Mouse (Mus musculus) midbrain, embryonic 16.5 days (tissue): ENCODE measurements around the gene Pram1. TPM values are rescaled to one million over a fixed set of nuclear protein-coding genes. Genes with fewer than 3 reads are reported as not detected.

Experiments
- ATAC-seq: fragments of 200-750 bp; cut with Nextera tagmentation; 2 replicates; pipeline ENCODE4 v1.8.0; 2017; ENCODE audit warnings: moderate TSS enrichment
- H3K27ac ChIP-seq: fragments of 300-500 bp; sonication (generic); 2 replicates; pipeline ENCODE4 v1.5.1; 2014; ENCODE audit warnings: mild to moderate bottlenecking, low read length, mixed read lengths
- H3K27me3 ChIP-seq: fragments of 300-500 bp; sonication (generic); 2 replicates; pipeline ENCODE4 v1.6.1; 2014; ENCODE audit warnings: low read depth, low read length, mixed read lengths; ENCODE audit not compliant: control insufficient read depth, insufficient read depth
- H3K36me3 ChIP-seq: fragments of 300-500 bp; sonication (generic); 2 replicates; pipeline ENCODE4 v1.6.1; 2014; ENCODE audit warnings: mild to moderate bottlenecking, low read length, moderate library complexity, mixed read lengths; ENCODE audit not compliant: control insufficient read depth, insufficient read depth
- H3K4me1 ChIP-seq: fragments of 300-500 bp; sonication (generic); 2 replicates; pipeline ENCODE4 v1.6.1; 2014; ENCODE audit warnings: mild to moderate bottlenecking, low read length, mixed read lengths; ENCODE audit not compliant: control insufficient read depth, insufficient read depth
- H3K4me2 ChIP-seq: fragments of 300-500 bp; sonication (generic); 2 replicates; pipeline ENCODE4 v1.6.1; 2014; ENCODE audit warnings: mild to moderate bottlenecking, low read length, mixed read lengths
- H3K4me3 ChIP-seq: fragments of 300-500 bp; sonication (generic); 2 replicates; pipeline ENCODE4 v1.5.1; 2014; ENCODE audit warnings: low read depth, mild to moderate bottlenecking, low read length, moderate library complexity, mixed read lengths
- H3K9ac ChIP-seq: fragments of 300-500 bp; sonication (generic); 2 replicates; pipeline ENCODE4 v1.6.1; 2014; ENCODE audit warnings: low read depth, low read length, mixed read lengths
- H3K9me3 ChIP-seq: fragments of 300-500 bp; sonication (generic); replicated peaks from 2 replicates; pipeline ENCODE4 v1.6.1; 2014; ENCODE audit warnings: mild to moderate bottlenecking, low read length, mixed read lengths; ENCODE audit not compliant: control insufficient read depth, poor library complexity, severe bottlenecking
- WGBS: fragments of 180-500 bp; shearing (Covaris S2); extraction: QIAGEN DNeasy Blood & Tissue Kit; methylation state at CpG from one replicate; pipeline ENCODE4 v1.1.7; 2014; 5-methylcytosine and 5-hydroxymethylcytosine counted together
- polyA plus RNA-seq: library from polyadenylated mRNA; unstranded; fragments of >200 nt; fragmentation: Nextera tagmentation; extraction: Ambion mirVana; gene quantifications from 2 replicates; pipeline ENCODE4 v1.2.1, GENCODE M21; 2015

The Pram1 gene
- polyA plus RNA-seq, 1 experiment from 2014 or later, result not detected

DNA sequence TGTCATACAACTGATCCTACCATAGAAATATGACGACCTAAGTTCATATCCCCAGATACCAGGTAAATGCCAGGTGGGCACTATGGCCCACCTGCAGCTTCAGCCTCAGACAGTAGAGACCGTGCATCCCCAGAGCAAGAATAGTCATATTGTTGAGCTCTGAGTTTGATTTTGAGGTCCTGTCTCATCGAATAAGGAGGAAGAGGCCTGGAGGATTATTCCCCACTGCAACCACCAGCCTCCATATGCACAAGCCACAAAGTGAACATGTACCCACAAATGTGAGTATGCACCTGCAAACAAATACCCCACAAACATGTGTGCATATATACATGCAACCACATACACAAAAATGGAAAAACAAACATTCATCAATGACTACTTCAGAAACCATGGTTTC lies 10.6 kb upstream of the Pram1 start:
- Histone ChIP-seq H3K36me3 (peaks cover 3% of the 10 kb centered on the region), H3K9me3 (no peaks in the 10 kb centered on the region), H3K27ac (no peak overlapping the region), H3K4me2 (no peak overlapping the region), H3K4me3 (no peak overlapping the region), H3K27me3 (no peaks in the 10 kb centered on the region), H3K9ac (no peak overlapping the region), H3K4me1 (peaks cover 19% of the 10 kb centered on the region)
- ATAC-seq, result no peak
- 95% methylated on average over 3 of the region's 3 CpGs for WGBS

DNA sequence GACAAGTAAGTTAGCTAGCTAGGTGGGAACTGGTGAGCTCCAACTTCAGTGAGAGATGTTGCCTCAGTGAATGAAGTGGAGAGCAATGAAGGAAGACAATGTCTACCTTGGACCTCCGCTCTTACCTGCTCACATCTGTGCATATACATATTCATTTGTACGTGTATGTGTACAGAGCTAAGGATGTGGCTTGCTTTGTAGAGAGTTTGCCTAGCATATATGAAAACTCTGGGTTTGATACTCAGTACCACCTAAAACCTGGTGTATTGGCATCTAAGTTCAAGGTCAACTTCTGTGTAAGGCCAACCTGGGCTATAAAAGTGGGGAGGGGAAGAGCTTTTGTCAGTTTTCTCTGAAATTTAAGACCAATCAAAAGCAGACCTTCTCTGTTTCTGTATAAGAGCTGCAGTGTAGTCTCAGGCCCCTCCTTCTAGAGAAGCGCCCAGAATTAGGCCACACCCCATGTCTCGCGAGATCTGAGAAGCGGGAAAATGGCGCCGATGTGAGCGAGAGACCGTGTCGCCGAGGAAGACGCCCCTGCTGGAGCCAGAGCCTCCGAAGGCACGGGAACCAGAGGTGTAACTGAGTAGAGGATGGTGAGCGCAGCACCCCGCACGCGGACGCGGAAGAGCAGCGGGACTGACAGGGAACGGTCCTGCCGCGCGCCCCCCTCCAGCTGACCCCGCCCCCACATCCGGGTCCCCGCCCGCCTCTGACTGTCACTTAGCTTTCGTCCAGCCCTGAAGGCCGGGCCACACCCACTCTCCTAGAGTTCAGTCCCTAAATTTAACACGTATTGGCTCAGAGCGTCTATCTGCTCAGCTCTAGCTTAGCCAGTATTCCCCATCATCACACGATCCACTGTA lies 9.0 kb upstream of the Pram1 start, which contains the start of gene Zfp414:
Gene Zfp414 (plus strand): TSS at position 470 of the 866 bp plus-strand sequence.
- peaks cover 19% of the 10 kb centered on the region for H3K4me1 ChIP-seq
- peak within 1 kb of the TSS; percentile 73 for H3K4me3 ChIP-seq
- H3K9me3 ChIP-seq, result no peaks in the 10 kb centered on the region
- ATAC-seq, result peak; percentile 94
- H3K4me2 ChIP-seq, result peak within 1 kb of the TSS; percentile 89
- WGBS, result 3% methylated on average over 35 of the region's 35 CpGs
- peaks cover 3% of the 10 kb centered on the region for H3K36me3 ChIP-seq
- peak within 1 kb of the TSS; percentile 87 for H3K9ac ChIP-seq
- H3K27me3 ChIP-seq, result no peaks in the 10 kb centered on the region
- H3K27ac ChIP-seq, result peak within 1 kb of the TSS; percentile 98

DNA sequence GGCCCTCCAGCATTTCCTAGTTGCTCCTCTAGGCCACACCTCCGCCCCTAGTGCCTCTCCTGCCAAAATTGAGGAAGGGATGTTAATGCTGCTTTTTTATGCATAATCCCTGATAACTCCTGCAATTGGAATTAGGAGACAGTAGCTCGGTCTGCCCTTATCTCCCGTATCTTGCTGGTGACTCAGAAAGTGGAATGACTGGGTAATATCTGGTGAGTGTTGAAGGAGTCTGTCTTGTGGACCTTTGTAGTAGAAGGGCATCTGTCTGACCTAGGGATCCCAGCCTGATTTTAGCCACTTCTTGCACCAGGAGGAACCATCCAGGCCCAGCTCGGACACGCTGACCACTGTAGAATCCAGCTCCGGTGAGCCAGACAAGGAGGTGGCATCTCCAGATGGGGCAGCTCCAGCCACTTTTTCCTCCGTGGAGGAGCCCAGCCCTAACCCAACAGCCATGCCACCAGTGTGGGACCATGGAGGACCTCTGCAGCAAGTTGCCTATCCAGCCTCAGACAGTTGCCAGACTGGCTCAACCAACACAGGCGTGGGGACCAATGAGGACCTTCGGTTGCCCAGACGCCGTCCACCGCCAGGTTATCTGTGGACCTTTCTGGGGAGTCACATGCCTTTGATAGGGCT lies 8.2 kb upstream of the Pram1 start:
- Histone ChIP-seq H3K4me3 (peak overlapping the region; percentile 73), H3K36me3 (peaks cover 3% of the 10 kb centered on the region), H3K27me3 (no peaks in the 10 kb centered on the region), H3K4me1 (peaks cover 19% of the 10 kb centered on the region), H3K4me2 (peak overlapping the region; percentile 89), H3K9ac (peak overlapping the region; percentile 87), H3K27ac (peak overlapping the region; percentile 98), H3K9me3 (no peaks in the 10 kb centered on the region)
- 75% methylated on average over 12 of the region's 12 CpGs for WGBS
- ATAC-seq, result peak; percentile 27

DNA sequence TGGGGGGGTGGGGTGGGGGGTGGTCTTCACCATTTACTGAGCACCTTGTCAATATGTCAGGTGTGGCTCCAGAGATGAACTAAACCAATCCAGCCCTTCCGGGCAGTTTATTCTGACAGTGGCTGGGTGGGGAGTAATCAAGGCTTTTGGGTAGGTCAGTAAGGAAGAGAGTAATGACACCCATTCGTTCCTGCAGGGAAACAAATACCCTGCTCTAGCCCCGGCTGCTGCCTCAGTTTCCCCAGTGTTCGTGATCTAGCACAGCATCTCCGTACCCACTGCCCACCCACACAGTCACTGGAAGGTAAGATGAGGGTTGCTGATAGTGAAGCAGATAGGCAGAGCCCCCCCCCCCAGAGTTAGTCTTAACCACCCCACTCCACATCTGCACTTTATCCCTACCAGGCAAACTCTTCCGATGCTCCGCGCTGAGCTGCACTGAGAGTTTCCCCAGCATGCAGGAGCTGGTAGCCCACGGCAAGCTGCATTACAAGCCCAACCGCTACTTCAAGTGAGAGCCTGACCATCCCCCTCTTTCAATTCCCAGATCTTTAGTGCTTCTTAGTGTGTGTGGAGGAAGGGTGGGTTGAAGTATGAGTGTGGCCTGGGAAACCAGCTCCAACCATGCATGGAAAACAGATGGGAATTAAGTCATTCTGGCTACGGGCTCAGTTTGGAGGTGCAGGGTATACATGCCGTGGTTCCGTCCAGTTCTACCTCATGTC lies 7.5 kb upstream of the Pram1 start:
- peaks cover 19% of the 10 kb centered on the region for H3K4me1 ChIP-seq
- 82% methylated on average over 13 of the region's 13 CpGs for WGBS
- H3K27me3 ChIP-seq, result no peaks in the 10 kb centered on the region
- peak overlapping the region; percentile 89 for H3K4me2 ChIP-seq
- no peak overlapping the region for H3K9ac ChIP-seq
- ATAC-seq, result no peak
- H3K4me3 ChIP-seq, result no peak overlapping the region
- H3K27ac ChIP-seq, result no peak overlapping the region
- no peaks in the 10 kb centered on the region for H3K9me3 ChIP-seq
- peaks cover 3% of the 10 kb centered on the region for H3K36me3 ChIP-seq

DNA sequence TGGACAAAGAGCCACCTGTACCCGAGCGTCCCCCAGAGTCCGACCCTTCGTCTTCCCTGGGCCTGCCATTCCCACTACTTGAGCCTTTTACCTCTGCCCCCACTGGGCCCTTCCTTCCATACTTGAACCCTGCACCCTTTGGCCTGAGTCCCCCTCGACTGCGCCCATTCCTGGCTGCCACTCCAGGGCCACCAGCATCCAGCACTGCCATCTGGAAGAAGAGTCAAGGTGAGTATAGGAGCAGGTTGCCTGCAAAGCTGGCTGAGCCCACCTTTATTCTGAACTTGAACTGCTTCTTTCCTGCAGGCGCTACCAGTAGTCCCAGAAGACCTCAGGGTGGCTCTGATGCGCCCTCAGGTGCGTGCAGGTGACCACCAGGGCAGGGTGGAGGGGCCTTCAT lies 6.6 kb upstream of the Pram1 start:
- Histone ChIP-seq H3K4me2 (no peak overlapping the region), H3K27me3 (no peaks in the 10 kb centered on the region), H3K9me3 (no peaks in the 10 kb centered on the region), H3K36me3 (peaks cover 3% of the 10 kb centered on the region), H3K27ac (no peak overlapping the region; the same call in 1 of the 2 replicates), H3K9ac (no peak overlapping the region), H3K4me1 (peaks cover 19% of the 10 kb centered on the region), H3K4me3 (no peak overlapping the region)
- ATAC-seq, result no peak
- 95% methylated on average over 9 of the region's 9 CpGs for WGBS

DNA sequence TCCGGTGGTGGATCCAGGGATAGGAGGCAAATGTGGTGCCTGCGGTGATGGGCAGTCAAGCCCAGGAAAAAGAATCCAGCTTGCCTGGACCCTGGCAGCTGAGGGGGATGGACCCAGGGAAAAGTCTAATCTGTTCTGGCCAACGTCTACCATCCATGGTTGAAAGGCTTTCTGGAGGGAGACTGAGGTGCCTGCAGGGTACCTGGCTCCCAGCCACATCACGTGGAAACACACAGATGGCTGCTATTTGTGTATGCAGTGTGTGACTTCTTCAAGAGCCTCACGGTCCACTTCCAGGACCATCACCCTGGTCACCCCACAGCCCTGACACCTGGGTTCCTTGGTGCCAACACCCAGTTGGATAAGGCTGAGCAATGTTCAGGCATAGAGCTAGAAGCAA lies 6.1 kb upstream of the Pram1 start:
- H3K4me2 ChIP-seq, result no peak overlapping the region
- no peak for ATAC-seq
- H3K27me3 ChIP-seq, result no peaks in the 10 kb centered on the region
- peaks cover 19% of the 10 kb centered on the region for H3K4me1 ChIP-seq
- 79% methylated on average over 5 of the region's 5 CpGs for WGBS
- peaks cover 3% of the 10 kb centered on the region for H3K36me3 ChIP-seq
- no peaks in the 10 kb centered on the region for H3K9me3 ChIP-seq
- no peak overlapping the region for H3K9ac ChIP-seq
- no peak overlapping the region for H3K27ac ChIP-seq
- no peak overlapping the region for H3K4me3 ChIP-seq

DNA sequence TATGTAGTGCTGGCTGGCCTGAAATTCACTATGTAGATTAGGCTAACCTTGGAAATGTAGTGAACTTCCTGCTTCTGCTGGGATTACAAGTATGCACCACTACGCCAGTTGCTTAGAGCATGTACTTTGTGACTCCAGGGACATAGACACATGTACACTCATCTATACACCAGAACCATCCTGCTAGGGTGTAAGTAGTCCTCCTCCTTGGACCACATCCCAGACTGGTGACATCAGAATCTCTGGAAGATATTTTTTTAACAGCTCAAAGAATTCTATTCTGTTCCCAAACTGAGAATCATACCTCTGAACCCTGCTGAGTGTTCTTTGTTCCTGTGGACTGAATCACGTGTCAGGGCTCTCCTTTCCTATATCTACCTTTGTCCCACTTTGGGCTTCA lies 818 bp upstream of the Pram1 start:
- Histone ChIP-seq H3K4me2 (no peak overlapping the region), H3K9ac (no peak overlapping the region), H3K27ac (no peak overlapping the region), H3K4me3 (no peak overlapping the region), H3K27me3 (no peaks in the 10 kb centered on the region), H3K9me3 (no peaks in the 10 kb centered on the region), H3K4me1 (no peaks in the 10 kb centered on the region), H3K36me3 (no peaks in the 10 kb centered on the region; the same call in 1 of the 2 replicates)
- ATAC-seq, result no peak
- 83% methylated on average over 2 of the region's 2 CpGs for WGBS

DNA sequence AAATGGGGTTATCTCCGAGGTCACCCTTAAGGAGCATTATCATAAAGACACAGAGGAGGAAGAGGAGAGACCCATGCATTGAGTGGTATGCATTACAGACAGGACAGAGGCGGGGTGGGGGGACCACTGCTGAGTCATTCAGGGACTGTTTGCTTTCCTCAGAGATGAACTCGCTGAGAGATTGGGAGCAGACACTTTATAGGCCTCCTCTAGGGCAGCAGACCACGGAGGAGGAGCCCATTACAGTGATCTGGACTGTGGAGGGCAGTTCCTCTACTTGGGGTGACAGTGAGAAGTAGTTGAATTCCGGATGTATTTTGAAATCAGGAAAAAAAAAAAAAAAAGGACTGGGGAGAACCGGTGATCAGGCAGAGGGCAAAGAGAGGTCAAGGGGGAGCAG lies 1.9 kb downstream of the Pram1 start:
- Histone ChIP-seq H3K27me3 (no peaks in the 10 kb centered on the region), H3K4me3 (no peak overlapping the region), H3K9me3 (no peaks in the 10 kb centered on the region), H3K9ac (no peak overlapping the region), H3K36me3 (peaks cover 3% of the 10 kb centered on the region), H3K4me2 (no peak overlapping the region), H3K4me1 (no peaks in the 10 kb centered on the region), H3K27ac (no peak overlapping the region)
- 69% methylated on average over 6 of the region's 6 CpGs for WGBS
- ATAC-seq, result no peak
